Mouse (Mus musculus) liver, embryonic 16.5 days (tissue): ENCODE measurements around the gene Tbx4. TPM values are rescaled to one million over a fixed set of nuclear protein-coding genes. Genes with fewer than 3 reads are reported as not detected.

ENCODE experiments used
- ATAC-seq: fragments of 200-750 bp; cut with Nextera tagmentation; 2 replicates; pipeline ENCODE4 v1.8.0; 2017; ENCODE audit warnings: low read depth, mild to moderate bottlenecking, moderate number of reproducible peaks, moderate library complexity
- H3K27ac ChIP-seq: fragments of 300-500 bp; sonication (generic); 2 replicates; pipeline ENCODE4 v1.5.1; 2014; ENCODE audit warnings: mild to moderate bottlenecking, low read length
- H3K27me3 ChIP-seq: fragments of 300-500 bp; sonication (generic); 2 replicates; pipeline ENCODE4 v1.6.1; 2014; ENCODE audit warnings: low read depth, low read length, mixed read lengths; ENCODE audit not compliant: control insufficient read depth, insufficient read depth
- H3K36me3 ChIP-seq: fragments of 300-500 bp; sonication (generic); 2 replicates; pipeline ENCODE4 v1.6.1; 2014; ENCODE audit warnings: mild to moderate bottlenecking; ENCODE audit not compliant: control insufficient read depth, insufficient read depth
- H3K4me1 ChIP-seq: fragments of 300-500 bp; sonication (generic); 2 replicates; pipeline ENCODE4 v1.6.1; 2014; ENCODE audit warnings: low read depth, low read length, mixed read lengths; ENCODE audit not compliant: control insufficient read depth
- H3K4me2 ChIP-seq: fragments of 300-500 bp; sonication (generic); 2 replicates; pipeline ENCODE4 v1.6.1; 2014; ENCODE audit warnings: low read depth, low read length, mixed read lengths
- H3K4me3 ChIP-seq: fragments of 300-500 bp; sonication (generic); 2 replicates; pipeline ENCODE4 v1.5.1; 2014; ENCODE audit warnings: low read depth, mild to moderate bottlenecking, low read length
- H3K9ac ChIP-seq: fragments of 300-500 bp; sonication (generic); 2 replicates; pipeline ENCODE4 v1.6.1; 2014; ENCODE audit warnings: low read depth, low read length
- H3K9me3 ChIP-seq: fragments of 300-500 bp; sonication (generic); replicated peaks from 2 replicates; pipeline ENCODE4 v1.6.1; 2016; ENCODE audit warnings: low read length; ENCODE audit not compliant: control insufficient read depth
- WGBS: fragments of 180-500 bp; shearing (Covaris S2); extraction: QIAGEN DNeasy Blood & Tissue Kit; methylation state at CpG from one replicate; pipeline ENCODE4 v1.1.7; 2014; ENCODE audit not compliant: insufficient replicate concordance; 5-methylcytosine and 5-hydroxymethylcytosine counted together
- polyA plus RNA-seq: library from polyadenylated mRNA; unstranded; fragments of >200 nt; fragmentation: Nextera tagmentation; extraction: Ambion mirVana; gene quantifications from 2 replicates; pipeline ENCODE4 v1.2.1, GENCODE M21; 2015

The Tbx4 gene
- polyA plus RNA-seq, 1 experiment from 2014 or later: not detected

DNA sequence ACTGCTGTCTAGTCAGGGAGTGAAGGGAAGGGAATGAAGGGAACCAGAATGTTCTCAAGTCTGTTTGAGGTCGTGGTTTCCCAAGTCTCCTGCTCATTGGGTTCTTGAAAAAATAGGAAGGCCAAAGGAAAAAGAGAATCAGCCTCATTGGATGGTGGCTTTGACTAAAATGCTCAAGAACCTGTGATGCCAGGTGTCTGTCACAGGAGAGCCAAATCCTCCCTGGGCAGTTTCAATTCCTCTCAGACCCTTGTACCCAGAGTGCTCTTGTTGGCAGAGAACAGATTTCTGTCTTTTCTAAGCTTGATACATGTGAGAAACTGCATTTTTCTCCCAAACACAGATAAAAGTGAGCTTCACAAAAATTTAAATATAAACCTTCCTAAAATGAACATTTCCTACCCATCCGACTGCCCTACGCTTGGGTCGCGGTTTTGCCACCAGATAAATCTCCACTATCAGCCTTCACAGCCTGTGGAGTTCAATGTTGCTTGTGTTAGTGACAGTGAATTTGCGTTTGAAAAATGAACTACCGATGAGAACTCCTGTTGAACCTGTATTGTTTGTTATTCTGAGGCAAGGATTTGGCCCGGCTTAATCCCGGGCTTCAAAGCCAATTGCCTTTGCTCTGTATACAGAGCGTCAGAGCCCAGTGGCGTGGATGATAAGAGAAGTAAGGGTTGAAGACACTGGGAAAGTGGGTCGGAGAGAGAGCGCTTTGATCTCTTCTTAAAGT lies 7.3 kb downstream of the Tbx4 start:
- no peak overlapping the region for H3K27ac ChIP-seq
- ATAC-seq: no peak
- H3K4me3 ChIP-seq: no peak overlapping the region
- no peaks in the 10 kb centered on the region; the same call in 1 of the 2 replicates for H3K4me1 ChIP-seq
- no peaks in the 10 kb centered on the region for H3K36me3 ChIP-seq
- H3K4me2 ChIP-seq: no peak overlapping the region
- H3K9me3 ChIP-seq: no peaks in the 10 kb centered on the region
- H3K27me3 ChIP-seq: peaks cover 98% of the 10 kb centered on the region
- 2% methylated on average over 13 of the region's 13 CpGs for WGBS
- no peak overlapping the region for H3K9ac ChIP-seq

DNA sequence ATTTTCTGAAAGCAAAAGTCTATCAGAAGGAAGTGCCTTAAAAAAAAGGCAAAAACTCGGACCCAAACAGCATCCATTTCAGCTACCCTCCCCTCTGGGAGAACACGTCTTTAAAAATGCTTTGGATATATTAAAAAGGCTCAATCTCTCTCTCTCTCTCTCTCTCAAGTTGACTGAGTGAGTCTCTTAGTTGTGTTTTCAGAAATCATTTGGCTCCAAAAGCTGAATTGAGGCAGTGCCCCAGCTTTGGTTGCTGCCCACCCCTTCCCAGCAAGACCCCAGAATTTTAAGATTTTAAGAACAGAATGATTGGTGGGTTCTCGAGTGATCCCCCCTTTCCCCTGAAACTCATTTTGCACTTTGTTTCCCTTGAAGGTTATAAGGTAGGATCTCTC lies 7.9 kb downstream of the Tbx4 start:
- no peak overlapping the region for H3K4me3 ChIP-seq
- no peaks in the 10 kb centered on the region; the same call in 1 of the 2 replicates for H3K4me1 ChIP-seq
- H3K4me2 ChIP-seq: no peak overlapping the region
- no peak for ATAC-seq
- no peaks in the 10 kb centered on the region for H3K36me3 ChIP-seq
- H3K9me3 ChIP-seq: no peaks in the 10 kb centered on the region
- no peak overlapping the region for H3K27ac ChIP-seq
- WGBS: 3% methylated on average over 3 of the region's 3 CpGs
- no peak overlapping the region for H3K9ac ChIP-seq
- peaks cover 93% of the 10 kb centered on the region for H3K27me3 ChIP-seq

DNA sequence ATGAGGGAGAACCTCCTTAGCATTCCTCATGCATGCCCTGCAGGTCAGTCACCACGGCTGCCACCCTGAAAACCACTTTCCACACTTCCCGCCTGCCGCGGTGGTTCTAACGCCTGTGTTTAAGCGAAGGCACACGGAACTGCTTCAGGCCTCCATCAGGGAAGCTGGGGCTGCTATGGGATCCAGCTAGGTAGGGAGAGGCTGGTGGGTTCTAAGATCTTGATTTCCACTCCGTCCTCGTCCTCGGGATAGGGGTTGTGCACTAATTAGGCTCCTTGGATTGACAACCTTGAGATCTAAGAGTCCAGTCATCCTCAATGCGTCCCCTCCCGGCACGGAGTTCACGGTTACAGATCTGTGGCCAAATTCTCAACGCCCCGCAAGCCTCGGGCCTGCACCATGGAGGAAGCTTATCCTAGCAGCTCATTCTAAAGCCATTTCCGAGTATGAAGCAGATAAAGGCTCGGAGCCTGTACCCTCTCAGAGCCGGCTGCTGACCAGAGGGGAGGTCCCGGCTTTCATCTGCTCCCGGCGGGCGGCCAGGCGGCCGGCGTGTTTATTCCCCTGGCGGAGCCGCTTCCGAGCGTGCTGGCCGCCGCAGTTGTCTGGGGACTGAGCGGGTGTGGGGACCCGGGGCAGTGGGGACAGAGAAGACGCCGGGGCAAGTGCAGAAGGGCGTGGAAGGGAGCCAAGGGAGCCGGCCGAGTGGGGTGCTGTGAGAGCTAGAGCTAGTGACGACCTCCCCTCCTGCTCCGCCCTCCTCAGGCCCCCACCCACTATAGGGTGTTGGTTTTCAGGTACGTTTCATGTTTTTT lies 8.7 kb downstream of the Tbx4 start:
- no peaks in the 10 kb centered on the region for H3K36me3 ChIP-seq
- no peak overlapping the region for H3K27ac ChIP-seq
- H3K4me1 ChIP-seq: no peaks in the 10 kb centered on the region; the same call in 1 of the 2 replicates
- peak overlapping the region; percentile 24; the same call in 1 of the 2 replicates for H3K4me2 ChIP-seq
- ATAC-seq: no peak
- no peaks in the 10 kb centered on the region for H3K9me3 ChIP-seq
- peak overlapping the region; percentile 3; the same call in 1 of the 2 replicates for H3K4me3 ChIP-seq
- peaks cover 90% of the 10 kb centered on the region for H3K27me3 ChIP-seq
- no peak overlapping the region for H3K9ac ChIP-seq
- WGBS: 3% methylated on average over 43 of the region's 43 CpGs

DNA sequence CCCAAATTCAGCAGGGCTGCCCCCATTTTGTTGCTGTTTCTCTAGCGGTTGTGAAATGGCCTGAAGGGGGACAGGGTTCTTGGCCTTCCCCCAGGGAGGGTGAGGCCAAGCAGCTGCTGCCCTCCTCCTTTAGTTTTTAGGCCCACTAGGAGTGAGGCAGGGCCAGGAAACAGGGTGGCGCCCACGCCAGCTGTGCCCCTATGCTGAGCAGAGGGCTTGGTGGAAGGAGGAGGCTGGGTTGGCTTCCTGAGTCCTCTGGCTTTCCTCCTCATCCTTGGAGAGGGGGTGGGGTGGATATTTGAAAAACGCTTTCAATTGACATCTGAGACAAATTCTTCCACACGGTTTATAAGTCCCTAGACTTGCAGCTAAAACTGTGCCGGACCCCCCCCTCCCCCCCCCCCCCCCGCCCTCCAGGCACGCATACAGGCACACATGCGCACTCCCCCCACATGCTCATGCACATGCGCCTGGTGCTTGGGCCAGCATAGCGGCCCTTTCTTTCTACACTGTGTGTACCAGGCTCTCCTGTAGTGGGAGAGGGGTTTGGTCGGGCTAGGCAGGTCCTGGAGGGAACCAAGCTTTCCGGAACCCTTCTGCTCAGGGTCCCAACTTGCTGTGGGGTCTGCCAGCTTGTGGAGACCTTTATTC lies 10.2 kb downstream of the Tbx4 start:
- no peak overlapping the region for H3K27ac ChIP-seq
- H3K36me3 ChIP-seq: no peaks in the 10 kb centered on the region
- H3K27me3 ChIP-seq: peaks cover 82% of the 10 kb centered on the region
- H3K9me3 ChIP-seq: no peaks in the 10 kb centered on the region
- H3K4me3 ChIP-seq: no peak overlapping the region
- no peaks in the 10 kb centered on the region; the same call in 1 of the 2 replicates for H3K4me1 ChIP-seq
- no peak for ATAC-seq
- 36% methylated on average over 9 of the region's 13 CpGs for WGBS
- no peak overlapping the region for H3K4me2 ChIP-seq
- no peak overlapping the region for H3K9ac ChIP-seq

DNA sequence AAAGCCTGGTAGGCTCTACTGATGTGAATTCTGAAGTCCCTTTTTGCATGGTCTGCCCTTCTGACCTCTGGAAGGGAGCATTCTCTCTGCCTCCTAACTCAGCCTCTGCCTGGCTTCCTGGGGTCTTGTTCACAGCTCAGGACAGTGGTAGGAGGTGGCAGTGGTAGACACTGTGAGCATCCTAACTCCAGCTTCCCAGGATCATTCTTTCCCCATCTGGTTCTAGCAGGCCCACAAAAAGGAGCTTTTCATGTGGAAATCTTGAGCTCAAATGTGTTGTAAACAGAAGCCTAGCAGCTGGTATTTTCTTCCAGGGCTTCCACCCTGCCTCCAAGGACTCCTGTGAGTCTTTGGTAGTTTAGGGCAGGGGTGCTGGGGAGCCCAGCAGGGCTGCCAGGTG lies 14.1 kb downstream of the Tbx4 start:
- H3K4me3 ChIP-seq: no peak overlapping the region
- H3K4me1 ChIP-seq: no peaks in the 10 kb centered on the region; the same call in 1 of the 2 replicates
- no peaks in the 10 kb centered on the region for H3K36me3 ChIP-seq
- no peak for ATAC-seq
- H3K9ac ChIP-seq: no peak overlapping the region
- H3K4me2 ChIP-seq: no peak overlapping the region
- no peak overlapping the region for H3K27ac ChIP-seq
- no peaks in the 10 kb centered on the region for H3K9me3 ChIP-seq
- peaks cover 43% of the 10 kb centered on the region for H3K27me3 ChIP-seq

DNA sequence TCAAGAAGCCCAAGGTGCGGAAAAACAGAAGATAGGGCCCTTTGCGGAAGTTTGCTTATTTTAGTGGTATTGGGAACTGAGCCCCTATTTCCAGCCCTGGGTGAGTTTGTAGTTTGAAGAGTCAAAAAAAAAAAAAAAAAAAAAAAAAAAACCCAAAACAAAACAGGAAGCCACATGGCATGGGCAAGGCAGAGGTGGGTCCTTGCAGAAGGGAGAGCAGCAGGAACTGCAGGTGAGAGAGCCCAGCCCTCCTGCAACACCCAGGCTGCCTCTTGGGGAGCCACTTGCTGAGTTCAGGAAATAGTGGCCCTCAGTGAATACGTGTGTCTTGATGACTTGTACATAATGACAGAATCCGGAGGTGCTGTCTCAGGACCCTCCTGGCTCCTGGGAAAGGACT lies 23.3 kb downstream of the Tbx4 start:
- no peak overlapping the region for H3K4me3 ChIP-seq
- H3K4me1 ChIP-seq: no peaks in the 10 kb centered on the region
- no peaks in the 10 kb centered on the region for H3K36me3 ChIP-seq
- H3K9me3 ChIP-seq: no peaks in the 10 kb centered on the region
- WGBS: 48% methylated on average over 4 of the region's 4 CpGs
- no peak overlapping the region for H3K27ac ChIP-seq
- H3K27me3 ChIP-seq: no peaks in the 10 kb centered on the region
- H3K9ac ChIP-seq: no peak overlapping the region
- H3K4me2 ChIP-seq: no peak overlapping the region
- no peak for ATAC-seq

DNA sequence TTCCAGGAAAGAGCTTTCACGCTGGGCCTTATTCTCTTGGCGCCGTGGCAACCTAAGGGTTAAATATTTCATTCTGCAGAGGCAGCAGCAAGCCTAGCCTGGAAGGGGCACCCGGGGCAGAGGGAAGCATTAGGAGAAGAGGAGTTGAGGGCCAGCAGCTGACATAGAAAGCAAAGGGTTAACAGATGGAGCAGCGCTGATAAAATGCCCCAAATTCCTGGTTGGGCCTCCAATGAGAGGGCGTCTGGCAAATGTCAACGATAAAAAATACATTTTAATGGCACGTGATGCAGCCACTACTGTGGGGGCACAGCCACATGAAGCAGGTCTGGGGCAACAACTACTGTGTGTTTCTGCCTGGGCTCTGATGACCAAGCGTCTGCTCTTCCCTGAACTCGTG lies 23.9 kb downstream of the Tbx4 start:
- H3K4me1 ChIP-seq: no peaks in the 10 kb centered on the region
- H3K27me3 ChIP-seq: no peaks in the 10 kb centered on the region
- no peaks in the 10 kb centered on the region for H3K9me3 ChIP-seq
- 28% methylated on average over 10 of the region's 10 CpGs for WGBS
- no peak for ATAC-seq
- H3K4me2 ChIP-seq: no peak overlapping the region
- no peak overlapping the region for H3K27ac ChIP-seq
- no peak overlapping the region for H3K4me3 ChIP-seq
- H3K9ac ChIP-seq: no peak overlapping the region
- no peaks in the 10 kb centered on the region for H3K36me3 ChIP-seq

DNA sequence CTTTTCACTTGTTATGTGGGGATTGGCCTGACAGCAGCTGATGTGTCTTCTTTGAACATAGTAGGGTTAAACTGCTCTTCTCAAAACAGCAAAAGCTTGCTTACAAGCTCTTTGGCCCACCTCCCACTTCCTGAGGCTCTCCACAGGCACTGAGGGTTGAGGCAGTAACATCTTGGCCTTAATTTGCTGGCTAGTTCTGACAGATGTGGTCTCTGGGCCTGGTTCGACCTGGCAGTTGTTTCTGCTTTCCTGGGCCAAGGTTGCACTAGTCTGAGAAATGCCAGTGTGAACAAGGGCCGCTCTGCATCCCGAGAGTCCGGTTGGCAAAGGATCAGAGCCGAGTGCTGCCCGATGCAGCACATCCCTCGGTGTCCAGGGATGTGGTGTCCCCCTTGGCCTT lies 27.3 kb downstream of the Tbx4 start:
- Histone ChIP-seq H3K4me3 (no peak overlapping the region), H3K9ac (no peak overlapping the region), H3K27me3 (peaks cover 5% of the 10 kb centered on the region), H3K4me2 (no peak overlapping the region), H3K4me1 (no peaks in the 10 kb centered on the region), H3K27ac (no peak overlapping the region), H3K9me3 (no peaks in the 10 kb centered on the region), H3K36me3 (no peaks in the 10 kb centered on the region)
- 67% methylated on average over 7 of the region's 7 CpGs for WGBS
- no peak for ATAC-seq
